Mouse (Mus musculus): ENCODE data around the gene Stat3.
A peak's percentile ranks its signal among the peaks of the same experiment; 100 is the strongest.

The Stat3 gene

DNA sequence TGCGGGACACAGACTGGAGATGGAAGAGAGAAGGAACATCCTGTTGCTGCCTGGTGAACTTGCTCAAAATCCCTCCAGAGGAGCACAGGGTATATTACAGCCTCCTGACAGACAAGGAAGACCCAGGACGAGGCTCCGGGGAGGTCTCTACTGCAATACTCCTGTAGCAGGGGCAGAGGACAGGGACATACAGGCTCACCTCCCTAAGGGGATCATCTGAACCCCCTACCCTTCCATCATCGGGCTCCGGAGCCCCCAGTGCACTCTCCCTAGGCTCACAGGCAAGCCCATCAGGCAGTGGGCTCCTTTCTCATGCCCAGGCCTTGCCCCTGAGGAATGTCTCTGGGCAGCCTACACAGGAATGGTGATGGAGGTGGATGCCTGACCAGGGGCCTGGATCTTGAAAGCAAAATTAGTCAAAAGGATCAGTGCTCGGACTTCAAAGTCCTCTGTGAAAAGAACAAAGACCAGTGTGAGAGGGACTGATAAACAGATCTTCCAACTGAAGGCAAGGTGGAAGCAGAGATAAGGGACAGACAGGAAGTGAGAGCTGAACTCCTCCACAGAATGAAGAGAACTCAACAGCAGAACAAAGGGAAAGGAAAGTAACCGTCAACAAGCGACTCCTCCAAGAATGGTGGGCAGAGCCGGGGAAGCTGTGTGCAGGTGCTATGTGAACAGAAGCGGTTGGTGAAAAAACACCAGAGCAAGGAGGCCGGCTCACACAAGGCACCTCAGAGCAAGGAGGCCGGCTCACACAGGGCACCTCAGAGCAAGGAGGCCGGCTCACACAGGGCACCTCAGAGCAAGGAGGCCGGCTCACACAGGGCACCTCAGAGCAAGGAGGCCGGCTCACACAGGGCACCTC, 47.9 kb downstream of the Stat3 start:
- DNase-seq (ENCODE audit: low spot score) = no peak

DNA sequence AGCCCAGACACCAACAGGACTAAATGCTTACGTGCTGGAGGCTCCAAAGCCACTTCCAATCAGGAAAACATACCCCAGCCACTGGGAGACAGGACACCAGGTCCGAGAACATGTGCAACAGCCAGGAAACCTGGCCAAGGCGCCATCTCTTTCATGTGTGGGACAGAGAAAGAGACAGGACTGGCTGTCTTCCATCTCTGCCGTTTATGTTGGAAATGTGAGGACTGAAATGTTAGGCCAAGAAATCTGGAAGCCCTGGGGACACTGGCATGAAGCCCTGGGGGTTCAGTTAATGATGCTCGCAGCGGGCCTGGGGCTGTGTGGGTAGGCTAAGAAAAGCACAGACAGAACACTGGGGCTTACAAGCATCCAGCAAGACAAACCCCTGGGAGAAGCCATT, 48.9 kb downstream of the Stat3 start:
- no peak for DNase-seq (ENCODE audit: low spot score)

DNA sequence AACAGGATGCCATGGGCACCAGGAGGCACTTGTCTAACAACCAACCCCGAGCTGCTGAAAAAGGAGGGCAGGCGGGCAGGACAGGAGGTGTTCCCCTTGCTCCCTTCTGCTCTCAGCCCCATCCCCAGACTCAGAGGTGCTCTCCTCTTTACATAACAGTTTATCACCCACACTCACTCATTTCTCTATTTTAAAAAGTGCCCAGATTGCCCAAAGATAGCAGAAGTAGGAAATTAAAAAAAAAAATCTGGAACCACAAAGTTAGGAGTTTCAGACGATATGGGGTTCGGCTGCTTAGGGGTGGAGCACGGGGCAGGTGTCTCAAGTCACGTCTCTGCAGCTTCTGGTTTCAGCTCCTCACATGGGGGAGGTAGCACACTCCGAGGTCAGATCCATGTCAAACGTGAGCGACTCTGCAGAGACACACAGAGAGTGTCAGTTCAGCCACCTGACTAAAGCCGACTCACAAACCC, 51.0 kb downstream of the Stat3 start:
- no peak for DNase-seq (ENCODE audit: low spot score)

DNA sequence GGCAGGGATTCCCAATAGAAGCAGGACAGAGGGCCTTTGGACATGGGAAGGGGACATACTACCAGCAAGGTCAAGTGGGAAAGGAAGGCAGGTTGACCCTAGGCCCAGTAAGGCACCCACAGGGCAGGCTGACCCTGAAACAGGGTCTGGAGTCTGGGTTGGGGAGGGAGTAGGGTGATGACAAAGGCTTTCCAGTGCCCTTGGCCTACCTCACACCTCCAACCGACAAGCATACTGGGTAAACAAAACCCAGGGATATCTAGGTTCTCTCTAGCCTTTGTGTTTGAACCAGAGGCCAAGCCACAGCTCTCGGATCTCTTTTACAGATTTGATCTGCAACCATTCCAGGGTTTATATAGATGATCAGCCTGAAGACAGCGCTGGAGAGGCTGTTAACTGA, 51.6 kb downstream of the Stat3 start:
- no peak for DNase-seq (ENCODE audit: low spot score)

DNA sequence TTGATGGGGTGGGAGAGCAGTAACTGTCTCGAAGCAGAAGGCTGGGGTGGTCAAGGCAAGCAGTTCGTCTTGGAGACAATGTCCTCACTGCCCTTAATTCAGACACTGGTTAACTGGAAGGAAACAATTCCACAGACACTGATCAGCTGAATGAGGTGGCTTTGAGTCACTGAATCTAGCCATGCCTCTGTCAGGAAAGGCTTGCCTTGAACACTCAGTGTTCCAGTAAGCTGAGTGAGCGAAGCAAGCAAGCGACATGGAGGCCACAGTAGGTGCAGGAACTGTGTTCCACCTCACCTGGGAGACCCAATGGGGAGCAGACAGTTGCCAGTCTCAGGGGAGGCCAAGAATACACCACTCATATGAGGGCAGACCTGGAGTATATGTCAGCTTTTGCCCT, 52.1 kb downstream of the Stat3 start:
- DNase-seq (ENCODE audit: low spot score) = no peak

DNA sequence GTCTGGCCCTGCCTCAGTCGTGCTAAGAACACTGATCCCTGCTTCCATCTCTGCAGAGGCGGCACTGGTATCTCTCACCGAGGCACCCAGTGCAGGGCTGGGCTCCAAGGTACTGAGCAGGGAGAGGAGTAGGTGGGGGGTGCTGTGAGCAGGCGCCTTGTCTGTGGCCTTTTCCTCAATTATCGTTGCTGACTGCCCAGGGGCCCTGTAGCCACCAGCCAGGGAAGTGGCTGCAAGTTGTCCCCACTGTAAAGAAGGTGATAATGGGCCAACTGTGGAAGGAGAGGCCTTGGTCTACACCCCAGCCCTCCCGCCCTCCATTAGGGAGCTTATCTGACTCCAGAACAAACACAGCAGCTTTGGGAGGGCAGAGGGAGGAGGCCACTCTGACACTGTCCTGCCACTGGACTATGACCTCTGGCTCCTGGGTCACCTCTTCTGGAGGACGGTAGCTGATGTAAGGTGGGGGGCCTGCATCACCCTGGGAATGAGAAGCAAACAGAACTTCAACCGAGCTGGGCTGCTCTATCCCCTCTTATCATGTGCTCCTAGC, 53.1 kb downstream of the Stat3 start:
- DNase-seq (ENCODE audit: low spot score) = no peak

DNA sequence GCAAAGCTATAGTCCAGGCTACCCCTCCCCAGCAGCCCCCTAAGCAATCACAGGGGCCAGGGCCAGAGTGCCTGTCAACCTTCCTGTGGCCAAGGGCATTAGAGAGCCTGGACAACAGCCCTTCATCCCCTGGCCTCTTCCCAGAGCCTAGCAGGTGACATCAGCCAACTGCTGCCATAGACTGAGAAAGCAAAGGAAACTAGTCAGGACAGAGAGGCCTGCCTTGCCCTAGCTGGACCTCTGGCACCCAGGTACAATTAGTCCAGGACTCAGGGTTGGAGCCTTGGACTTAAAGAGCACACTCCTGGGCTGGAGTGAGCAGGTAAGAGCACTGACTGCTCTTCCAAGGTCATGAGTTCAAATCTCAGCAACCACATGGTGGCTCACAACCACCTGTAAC, 53.9 kb downstream of the Stat3 start:
- DNase-seq (ENCODE audit: low spot score) = no peak

DNA sequence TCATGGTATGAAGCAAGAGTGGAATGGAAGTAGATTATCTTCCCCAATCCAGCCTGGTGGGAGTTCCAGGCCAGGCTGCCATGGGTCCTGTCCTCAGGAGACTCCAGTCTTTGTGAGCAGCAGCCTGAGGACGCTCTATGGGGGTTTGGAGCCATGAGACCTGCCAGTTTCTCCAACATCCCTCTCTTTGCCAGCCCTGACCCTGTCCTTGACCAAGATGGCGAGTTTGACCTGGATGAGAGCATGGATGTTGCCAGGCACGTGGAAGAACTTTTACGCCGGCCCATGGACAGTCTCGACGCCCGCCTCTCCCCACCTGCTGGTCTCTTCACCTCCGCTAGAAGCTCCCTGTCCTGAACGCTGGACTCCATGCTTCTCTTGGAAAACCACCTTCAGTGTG, 55.7 kb downstream of the Stat3 start:
- no peak for DNase-seq (ENCODE audit: low spot score)

DNA sequence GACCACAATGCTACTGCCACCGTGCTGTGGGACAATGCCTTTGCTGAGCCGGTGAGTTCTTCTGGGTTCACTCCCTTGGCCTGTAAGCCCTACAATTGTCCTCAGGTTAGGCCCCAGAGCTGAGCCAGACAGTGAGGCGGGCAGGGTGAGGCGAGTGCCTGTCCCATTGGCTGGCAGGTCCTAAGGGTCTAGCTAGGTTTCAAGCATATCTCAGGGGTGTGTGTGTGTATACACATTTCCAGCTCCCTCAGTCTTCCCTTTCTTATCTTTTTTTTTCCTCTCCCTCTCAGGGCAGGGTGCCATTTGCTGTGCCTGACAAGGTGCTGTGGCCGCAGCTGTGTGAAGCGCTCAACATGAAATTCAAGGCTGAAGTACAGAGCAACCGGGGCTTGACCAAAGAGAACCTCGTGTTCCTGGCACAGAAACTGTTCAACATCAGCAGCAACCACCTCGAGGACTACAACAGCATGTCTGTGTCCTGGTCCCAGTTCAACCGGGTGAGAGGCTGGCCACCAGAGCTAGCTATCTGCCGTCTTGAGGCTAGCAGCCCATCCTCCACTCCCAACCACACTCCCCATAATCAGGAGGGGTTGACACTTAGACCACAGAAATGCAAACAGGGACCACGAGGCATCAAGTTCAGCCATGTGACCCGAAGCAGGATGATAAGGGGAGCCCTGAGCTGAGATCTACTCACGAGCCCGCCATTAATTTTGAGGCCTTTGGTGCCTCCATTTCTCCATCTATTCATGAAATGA, 59.8 kb downstream of the Stat3 start:
- DNase-seq (ENCODE audit: low spot score) = no peak

DNA sequence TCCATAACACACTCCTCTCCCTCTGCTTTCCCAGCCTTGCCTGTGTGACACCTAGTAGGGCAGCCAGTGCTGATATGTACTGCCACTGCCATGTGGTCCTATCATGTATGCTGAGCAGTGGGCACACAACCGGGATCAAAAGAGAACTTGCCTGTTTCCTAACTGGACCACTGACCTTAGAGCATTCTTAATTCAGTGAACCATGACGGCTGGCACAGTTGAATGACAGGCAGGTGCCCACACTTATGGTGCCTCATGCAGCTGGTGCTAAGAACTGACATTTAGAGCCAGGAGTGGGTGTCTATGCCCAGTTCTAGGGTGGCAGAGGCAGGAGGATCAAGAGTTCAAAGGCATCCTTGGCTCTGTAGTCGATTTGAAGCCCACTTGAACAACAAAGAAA, 63.6 kb downstream of the Stat3 start:
- DNase-seq (ENCODE audit: low spot score) = no peak

DNA sequence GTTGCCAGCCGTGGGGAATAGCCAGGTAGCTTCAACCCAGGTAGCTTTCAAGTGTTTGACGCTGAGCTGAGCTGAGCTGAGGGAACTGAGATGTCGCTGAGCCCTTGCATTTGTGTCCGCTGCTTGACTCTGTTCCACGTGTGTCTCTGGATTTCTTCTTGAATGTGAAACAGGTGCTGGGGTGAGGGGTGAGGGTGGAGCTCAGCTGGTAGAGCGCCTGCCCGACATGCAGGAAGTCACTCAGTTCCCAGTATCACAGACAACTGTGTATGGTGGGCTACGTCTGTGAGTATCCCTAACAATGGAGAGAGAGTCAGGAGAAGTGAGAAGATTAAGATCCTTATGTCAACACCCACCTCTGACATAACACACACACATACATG, 68.4 kb downstream of the Stat3 start:
- DNase-seq (ENCODE audit: low spot score) = no peak

DNA sequence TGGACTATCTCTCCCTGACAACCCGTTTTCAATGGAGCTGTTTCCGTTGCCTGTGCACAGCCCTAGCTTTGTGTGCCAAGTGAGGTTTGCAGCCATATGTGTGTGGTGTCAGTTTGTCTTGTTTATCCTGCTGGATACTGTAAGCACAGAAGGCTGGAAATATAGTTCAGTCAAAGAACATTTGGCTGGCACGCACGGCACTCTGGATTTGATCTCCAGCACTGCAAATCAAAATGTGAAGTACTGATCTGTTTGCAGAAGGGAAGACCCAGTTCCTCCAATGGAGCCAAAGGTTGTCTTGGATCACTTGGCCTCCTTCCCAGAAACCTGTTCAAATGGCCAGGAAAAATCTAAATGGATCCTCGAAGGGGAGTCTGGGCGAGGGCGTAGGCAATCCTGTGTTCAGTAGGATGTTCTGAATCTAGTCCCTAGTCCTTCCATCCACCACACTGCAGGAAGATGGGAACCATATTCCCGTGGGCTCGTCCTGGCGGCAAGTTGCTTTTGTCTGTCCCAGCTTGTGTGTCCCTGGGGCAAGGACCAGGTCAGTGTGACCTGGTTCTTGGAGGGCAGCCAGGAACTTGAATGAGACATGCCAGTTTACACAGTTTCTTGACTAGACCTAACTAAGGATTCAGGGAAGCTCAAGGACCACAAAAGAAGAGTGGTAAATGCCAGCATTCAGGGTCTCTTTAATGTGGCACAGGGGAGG, 68.9 kb downstream of the Stat3 start:
- no peak for DNase-seq (ENCODE audit: low spot score)

DNA sequence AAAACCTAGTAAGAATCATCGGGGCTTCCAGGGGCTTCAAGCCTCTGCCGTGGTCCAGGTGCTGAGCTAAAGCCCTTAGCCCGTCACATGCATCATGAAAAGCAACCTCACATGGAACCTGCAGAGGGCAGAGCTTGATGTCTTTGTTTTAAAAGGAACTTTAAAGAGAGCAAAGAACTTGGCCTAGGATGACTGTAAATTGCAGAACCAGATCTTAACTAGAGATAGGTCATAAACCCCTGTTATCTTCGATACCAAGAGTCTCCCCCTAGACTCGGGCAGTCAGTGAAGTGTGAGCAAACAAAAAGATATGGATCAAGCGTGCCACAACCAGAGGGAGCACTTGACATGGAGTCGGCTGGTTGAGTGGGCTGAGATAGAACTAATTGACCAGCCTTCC, 73.7 kb downstream of the Stat3 start:
- no peak for DNase-seq (ENCODE audit: low spot score)

DNA sequence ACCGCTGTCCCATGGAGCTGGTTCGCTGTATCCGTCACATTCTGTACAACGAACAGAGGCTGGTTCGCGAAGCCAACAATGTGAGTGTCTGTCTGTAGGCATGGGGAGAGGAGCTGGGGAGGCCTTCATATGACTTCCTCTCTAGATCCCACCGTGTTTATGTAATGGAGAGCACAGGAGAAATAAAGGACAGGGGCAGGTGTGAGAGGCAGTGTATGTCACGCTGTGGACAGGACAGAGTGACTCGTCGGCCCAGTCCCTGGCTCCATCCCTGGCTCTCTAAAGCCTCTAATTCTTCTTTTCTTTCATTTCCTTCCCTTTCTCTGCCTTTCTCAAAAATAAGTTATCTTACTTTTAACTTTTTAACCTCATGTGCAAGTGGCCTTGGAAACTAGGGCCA, 76.2 kb downstream of the Stat3 start:
- no peak for DNase-seq (ENCODE audit: low spot score)

DNA sequence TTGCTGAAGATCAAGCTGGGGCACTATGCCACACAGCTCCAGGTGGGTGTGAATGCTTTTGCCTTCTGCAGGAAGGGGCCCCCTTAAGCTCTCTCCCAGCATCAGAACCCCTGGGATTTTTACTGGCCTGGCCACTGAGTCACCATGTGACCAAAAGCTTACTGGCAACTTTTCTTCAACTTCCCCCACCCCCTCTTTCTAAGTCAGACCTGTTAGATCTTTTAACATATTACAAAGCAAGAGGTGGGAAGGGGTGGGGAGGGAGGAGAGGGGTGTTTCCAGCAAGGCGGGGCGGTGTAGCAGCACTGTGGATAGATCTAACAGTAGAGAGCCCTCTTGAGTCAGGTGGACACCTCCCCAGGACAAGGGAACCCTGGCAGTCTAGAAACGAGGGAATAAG, 77.5 kb downstream of the Stat3 start:
- DNase-seq (ENCODE audit: low spot score) = no peak

DNA sequence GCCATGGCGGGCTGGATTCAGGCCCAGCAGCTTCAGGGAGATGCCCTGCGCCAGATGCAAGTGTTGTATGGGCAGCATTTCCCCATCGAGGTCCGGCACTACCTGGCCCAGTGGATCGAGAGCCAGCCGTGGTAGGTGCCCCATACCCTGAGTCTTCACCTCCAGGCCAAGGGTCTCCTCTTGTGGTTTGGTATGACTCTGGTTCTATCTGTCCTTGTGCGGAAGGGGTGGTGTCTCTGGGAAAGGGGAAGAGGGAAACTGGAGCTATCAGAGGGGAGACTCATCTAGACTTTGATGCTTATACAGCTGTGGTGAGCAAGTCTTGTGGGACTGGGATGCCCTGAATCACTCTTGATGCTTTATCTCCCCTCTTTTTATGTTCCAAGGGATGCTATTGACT, 78.0 kb downstream of the Stat3 start:
- no peak for DNase-seq (ENCODE audit: low spot score)

DNA sequence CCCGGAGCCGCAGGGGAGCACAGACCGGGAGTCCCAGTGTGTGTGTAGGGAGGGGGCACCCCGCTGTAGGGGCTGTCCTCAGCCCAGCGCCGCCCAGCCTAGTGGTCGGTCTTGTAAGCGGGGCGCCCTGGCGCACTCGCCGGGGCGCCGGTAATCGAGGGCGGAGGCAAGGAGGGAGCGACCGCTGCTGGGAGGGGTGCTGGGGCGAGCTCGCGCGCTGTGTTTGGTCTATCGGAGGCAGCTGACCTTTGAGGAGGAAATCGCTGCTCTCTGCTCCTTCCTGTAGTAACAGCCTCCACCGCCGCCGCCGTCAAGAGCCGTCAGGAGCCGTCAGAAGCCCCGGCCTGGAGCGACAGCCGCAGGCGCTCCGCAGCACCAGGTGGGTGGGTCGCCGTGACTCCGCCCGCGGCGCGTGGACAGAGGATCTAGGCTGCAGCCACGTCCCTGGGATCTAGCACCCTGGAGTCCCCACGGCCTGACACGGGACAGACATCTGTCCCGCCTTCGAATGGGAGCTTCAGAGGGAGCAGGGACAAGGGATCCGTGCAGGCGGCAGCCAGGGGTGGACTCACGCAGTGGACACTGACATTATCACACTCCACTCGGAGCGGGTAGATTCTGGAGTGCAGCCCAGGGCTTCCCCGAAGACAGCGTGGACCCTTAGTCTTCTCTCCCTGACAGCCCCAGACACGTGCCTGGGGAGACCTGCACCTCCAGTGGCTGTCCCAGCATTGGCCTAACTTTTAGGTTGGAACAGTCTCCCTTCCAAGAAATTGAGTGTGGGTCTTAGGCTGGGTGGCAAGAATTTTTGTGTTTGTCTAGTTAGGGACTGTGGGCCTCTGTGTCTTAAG, 78.9 kb downstream of the Stat3 start:
- DNase-seq (ENCODE audit: low spot score) = peak; percentile 64

DNA sequence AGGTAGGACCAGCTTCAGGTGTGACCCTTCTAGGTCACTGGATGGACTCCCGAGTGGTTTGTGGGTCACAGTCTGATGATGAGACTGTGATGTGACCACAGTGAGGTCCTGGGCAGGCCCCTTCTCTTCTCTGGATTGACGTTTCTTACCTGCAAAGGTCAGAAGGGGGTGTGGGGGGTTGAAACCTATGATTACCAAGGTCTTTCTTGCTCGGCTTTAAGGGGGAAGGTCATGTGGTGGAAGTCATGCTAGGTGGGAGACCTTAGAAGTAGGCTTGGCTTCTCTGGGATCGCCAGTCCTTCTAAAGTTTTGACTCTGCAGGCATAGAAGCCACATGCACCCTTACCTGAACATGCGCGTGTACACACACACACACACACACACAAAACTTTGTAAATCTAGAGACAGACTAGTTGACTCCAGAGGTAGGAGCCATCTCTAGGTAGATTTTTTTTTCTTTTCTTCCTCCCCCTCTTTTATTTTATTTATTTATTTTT, 79.7 kb downstream of the Stat3 start:
- no peak for DNase-seq (ENCODE audit: low spot score)

DNA sequence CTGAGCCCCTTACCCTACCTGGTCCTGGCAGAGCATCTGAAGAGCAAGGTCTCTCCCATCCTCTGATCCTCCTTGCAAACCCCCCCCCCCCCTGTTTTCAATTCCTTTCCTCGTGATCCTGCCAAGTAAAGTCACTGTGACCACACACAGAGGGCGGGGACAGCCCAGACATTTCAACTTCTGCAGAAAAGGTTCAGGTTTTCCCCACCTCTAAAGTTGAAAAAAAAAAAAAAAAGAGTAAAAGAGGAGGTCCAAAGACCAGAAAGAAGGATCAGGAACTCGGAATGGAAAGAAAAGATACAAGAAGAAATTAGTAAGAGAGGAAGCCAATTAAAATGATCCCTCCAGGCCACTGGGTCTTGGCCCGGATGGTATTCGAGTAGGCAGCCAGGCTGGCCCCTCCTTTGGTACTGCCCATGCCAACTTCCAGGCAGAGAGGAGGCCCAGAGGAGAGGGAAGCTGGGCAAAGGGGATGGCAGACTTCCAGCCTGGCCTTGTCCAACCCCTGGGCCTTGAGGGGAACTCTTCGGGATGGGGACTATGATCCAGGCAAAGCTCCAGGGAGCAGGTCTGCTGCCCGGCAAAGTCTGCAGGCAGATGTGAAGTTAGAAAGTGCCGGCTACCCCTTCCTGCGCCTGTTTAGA, 80.3 kb downstream of the Stat3 start, which contains the start of gene Stat5a:
Stat5a (plus strand) TSS at position 417 of the 644 bp plus-strand sequence.
- peak; percentile 35 for DNase-seq (ENCODE audit: low spot score)

DNA sequence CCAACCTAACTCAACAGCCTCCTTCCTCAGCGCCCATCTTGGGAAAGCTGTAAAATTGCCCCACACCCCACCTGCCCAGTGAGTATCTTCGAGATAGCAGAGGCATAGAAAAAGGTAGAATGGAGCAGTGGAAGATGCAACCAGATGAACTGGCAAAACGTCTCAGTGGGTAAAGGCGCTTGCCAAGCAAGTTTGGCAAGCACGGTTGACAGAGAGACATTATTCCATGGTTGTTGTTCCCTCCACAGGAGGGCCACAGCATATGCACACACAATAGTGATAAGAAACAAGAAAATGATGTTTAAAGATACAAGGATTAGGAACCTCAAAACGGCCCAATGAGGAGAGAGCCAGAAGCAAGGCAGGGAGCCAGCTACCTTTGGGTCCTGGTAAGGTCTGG, 81.4 kb downstream of the Stat3 start:
- no peak for DNase-seq (ENCODE audit: low spot score)

DNA sequence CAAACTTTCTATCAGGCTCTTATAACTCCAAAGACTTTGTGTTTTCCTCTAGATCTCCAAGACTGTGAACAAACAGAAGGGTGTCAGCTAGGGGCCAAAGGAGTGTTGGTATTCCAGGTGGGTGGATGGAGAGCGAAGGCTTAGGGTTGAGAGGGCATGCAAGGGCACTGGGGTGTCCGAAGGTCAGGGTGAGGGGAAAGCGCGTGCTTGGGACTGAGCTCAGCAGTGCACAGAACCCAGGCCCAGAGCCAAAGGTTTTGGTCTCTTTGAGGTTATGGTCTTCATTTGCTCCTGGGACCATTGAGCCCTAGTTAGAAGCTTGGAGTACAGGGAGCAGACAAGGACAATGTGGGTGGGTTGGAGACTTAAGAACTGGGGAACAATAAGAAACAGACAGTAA, 84.2 kb downstream of the Stat3 start:
- DNase-seq (ENCODE audit: low spot score) = no peak

All from ovary, postnatal 10 days (tissue).